Mouse (Mus musculus) R1 (cell line): ENCODE measurements around the gene Zscan29.
"Not testable (repeated sequence)": the region's sequence is repeated elsewhere in the genome, so short reads cannot be mapped to it uniquely, and the experiment has no call there.

Experiments
- DNase-seq: peaks from one replicate; pipeline ENCODE4 v3.0.0-alpha.2; 2018; ENCODE audit warnings: low read depth, low spot score

Zscan29 gene

GRCm38 (mm10) chr2:121137371-121137770 is 33.6 kb downstream of the Zscan29 start:
- no peak for DNase-seq

DNA sequence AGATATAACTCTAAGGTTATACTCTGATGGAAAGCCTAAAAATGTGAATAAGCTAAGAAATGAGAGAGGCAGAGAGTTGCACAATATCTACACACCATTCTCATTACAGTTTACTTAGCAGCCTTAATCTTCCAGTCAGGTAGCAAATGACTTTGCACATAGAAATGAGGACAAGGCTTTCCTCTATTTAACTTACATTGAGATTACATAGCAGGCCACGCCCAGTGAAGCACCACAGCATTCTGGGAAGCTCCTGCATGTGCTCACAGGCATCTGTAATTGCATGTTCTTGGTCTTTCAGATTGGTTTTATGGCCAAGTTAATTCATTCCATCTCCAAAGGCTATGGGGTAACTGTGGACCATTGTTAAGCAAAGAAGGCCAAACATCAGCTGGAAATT is 38.1 kb downstream of the Zscan29 start:
- DNase-seq: no peak

DNA sequence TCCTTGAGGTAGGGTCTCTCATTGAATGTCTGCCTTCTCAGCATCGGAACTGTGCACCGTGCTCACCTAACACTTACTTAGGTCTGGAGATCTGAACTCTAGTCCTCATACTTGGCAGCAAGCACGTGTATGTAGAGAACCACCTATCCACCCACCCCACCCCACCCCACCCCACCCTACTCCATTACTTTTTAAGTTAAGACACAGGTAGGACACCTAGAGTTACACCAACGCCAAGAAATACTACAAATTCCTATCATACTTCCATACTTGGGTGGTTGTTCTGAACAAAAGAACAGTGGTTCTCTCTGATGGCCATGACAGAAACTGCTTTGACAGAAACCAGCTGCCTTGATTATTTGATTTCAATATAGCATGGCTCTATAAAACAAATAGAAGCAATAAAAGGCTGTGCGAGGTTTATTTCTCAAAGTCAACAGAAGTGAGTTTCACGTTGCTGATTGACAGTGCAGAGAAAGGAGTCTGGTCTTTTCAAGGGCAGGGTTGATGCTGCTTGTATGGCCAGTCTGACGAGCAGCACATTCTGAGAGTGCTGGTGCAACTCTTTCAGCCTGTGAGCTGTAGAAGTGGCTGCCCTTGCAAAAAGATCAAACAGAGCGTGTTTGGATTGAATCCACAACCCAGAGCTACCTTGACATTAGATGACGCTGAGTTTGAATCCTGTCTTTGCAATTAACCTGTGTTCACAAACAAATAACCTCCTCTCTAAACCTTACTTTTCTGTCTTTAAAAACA is 41.9 kb downstream of the Zscan29 start:
- peak; percentile 21 for DNase-seq

- DNase-seq: no peak
Observed at GRCm38 (mm10) chr2:121127536-121127935, 43.4 kb downstream of the Zscan29 start.

DNA sequence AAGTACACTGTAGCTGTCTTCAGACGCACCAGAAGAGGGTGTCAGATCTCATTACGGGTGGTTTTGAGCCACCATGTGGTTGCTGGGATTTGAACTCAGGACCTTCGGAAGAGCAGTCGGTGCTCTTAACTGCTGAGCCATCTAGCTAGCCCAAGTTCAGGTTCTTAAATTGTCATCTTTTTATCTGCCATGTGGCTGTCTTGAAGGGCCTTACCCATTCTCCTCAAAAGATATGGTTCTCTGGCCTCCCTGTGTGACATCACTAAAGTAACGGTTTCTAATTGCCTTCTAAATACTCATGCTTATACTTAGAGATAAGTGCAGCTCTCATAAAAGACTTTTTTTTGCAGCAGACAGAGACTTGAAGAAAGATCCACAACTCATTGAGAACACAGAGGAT is 44.6 kb downstream of the Zscan29 start:
- DNase-seq: not testable (repeated sequence)

DNA sequence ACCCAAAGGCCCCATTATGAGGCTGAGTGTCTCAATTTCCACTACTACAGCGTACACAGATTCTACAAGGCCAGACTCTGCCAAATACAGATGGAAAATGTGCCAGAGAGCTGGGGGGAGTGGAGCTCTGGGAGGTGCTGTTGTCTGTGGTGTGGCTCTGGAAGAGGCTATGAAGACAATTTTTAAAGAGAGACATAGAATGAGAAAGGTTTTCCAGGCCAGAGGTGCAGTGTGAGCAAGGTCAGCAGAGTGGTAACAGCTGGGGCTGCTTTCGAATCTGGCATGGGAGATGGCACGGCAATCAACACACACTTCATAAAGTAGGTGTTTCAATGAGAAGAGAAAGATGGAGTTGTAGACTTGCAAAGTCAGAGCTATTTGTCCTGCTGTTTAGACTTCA is 51.7 kb downstream of the Zscan29 start:
- DNase-seq: no peak

GRCm38 (mm10) chr2:121115418-121115817 is 55.5 kb downstream of the Zscan29 start:
- DNase-seq: no peak

DNA sequence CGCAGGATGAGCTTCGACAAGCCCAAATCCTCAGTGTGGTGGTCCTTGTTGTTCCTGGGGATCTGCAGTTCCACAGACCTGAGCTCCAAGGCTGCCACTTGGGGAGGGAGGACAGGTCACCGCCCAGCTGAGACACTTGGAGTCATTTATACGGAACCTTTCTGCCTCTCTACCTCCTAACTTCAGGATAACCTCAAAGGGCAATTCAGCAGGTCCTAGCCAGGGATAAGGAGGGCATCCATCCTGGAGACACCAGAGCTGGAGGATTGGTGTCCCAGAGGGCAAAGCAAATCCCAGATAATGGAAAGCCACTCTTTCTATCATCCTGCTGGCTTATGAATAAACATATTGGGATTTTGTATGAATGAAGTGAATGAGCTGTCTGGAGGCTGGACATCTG is 61.2 kb downstream of the Zscan29 start, which contains the start of gene Tgm7:
TSS of gene Tgm7 (minus strand) at position 101 of the 400 bp plus-strand sequence.
- DNase-seq: no peak
